Mouse (Mus musculus): ENCODE measurements around the gene Hoxd4.

The Hoxd4 gene

DNA sequence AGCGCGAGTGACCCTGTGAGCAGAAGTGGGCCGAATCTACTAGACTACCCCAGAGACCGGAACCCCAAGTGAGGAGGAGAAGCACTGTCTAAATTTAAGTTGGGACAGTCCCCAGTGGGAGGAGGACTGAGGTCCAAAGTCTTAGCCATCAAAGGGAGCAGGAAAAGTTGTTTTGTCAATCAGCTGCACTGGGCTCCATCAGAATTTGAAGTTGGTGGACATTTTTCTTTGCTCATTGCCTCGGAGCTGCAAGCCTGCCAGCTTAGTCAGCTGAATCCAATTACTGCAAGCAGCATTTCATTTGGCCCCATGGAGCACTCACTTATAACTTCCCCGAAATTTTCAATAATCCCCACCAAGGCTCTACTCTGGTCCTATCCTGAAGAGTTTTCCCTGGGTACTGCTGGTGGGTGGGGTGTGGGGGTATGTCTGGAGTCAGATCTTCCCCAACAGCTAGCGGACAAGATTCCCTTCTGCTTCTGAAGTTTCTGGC, 25.9 kb downstream of the Hoxd4 start:
- in situ Hi-C loops (cut with MboI; ENCODE audit: low sequenced_read_pairs): no loop called here

DNA sequence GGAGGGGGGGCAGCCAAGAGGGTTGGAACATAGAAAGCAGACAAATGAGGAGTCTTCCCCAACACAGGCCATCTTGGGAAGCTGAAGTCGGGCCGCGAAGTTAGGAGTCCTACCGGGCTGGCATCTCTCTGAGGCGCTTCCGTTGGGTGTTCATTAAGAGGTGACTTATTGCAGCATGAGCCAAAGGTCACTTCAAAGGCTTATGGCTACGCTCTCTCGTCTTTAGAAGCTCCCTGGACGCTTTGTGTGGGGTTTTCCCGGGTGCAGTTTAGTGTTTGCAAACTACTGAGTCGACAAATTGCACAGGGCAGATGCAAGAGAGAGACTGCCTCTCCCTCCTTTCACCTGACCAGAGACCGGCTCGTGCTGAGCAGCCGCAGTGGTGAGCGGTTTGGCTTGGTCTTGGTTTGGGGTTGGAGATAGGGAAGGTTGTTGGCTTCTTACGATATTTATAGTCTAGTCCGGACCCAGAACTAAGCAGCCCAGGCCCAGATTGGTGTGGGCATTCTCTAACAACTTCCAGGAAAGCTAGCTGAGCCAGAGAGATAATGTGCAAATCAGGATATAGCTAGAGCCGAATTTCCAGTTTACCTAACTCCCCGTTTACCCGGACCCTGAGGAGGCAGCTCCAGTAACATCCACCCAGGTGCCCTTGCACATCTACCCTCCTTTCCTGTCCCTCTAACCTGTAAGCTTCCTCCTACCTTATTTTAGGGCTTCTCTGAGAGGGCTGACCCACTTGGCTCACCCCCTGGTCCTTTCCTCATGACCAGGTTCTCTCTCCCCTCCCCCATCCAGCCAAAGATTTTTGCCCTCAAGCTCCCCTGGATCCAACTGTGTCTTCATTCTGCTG, 27.1 kb downstream of the Hoxd4 start:
- in situ Hi-C loops (cut with MboI; ENCODE audit: low sequenced_read_pairs): no loop called here

DNA sequence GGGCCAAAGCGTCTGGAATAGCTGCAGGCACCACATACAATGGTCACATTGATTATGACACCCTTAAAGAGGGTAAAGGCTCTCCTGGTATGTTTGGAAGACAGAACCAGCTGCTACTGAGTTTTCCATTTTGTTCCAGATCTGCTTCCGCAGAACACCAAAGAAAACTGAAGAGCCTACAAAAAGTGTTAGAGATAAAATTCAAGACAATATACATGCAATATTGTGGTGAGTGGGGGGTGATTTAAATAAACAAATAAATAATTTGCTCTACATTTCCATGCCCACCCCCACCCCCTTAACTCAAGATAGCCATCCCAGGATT, 27.7 kb downstream of the Hoxd4 start:
- in situ Hi-C loops (cut with MboI; ENCODE audit: low sequenced_read_pairs): no loop called here

DNA sequence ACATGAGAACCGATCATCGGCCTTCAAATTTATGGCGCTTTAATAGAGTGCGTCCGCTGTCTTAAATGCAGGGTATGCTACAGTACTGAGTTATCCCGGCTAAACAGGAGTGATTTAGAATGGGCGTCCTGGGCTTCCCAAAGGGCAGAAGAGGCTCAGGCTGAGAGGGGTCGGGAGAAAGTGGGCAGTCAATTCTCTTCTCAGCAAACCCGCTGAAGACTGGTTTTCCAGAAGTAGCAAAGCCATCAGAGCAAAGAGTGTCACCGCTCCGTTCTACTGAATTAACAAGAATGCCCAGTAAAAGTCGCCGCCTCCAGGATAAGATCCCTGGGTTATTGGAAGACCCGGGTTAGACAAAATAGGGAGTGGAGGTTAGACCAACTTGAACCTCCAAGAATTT, 28.1 kb downstream of the Hoxd4 start:
- in situ Hi-C loops (cut with MboI; ENCODE audit: low sequenced_read_pairs): no loop called here

DNA sequence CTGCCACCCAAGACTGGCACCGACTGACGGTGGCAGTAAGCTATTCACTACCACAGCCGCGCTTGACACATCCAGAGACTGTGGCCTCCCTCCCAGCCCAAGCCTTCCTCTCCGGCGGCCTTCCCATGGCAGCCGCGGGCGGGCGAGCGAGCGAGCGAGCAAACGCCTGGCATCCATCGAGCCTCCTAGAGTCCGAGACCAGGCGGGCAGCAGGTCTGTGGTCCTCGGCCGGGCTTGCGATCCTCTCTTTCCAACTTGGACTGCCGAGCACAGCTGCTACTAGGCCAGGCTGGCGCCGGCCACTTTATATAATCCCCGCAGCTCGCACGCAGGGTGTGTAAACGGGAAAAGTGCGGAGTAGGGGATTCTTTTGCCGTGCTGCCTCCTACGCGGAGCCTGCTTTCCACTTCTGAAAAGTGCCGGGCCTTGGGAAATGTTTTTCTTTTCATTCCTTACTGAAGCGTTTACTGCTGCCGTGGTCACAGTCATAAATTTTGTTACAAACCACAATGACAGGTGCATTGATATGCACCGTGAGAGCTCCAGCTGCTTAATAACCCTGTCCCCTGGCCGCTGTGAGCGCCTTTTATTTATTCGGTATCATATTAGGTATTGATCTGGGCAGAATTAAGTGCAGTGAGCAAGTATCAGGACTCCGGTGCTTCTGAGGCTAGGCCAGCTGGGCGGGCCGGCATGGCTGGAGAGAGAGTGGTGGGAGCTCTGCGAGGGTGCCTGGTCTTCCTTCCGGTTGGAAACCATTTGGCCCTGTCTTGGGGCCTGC, 28.8 kb downstream of the Hoxd4 start:
- in situ Hi-C loops (cut with MboI; ENCODE audit: low sequenced_read_pairs): no loop called here

DNA sequence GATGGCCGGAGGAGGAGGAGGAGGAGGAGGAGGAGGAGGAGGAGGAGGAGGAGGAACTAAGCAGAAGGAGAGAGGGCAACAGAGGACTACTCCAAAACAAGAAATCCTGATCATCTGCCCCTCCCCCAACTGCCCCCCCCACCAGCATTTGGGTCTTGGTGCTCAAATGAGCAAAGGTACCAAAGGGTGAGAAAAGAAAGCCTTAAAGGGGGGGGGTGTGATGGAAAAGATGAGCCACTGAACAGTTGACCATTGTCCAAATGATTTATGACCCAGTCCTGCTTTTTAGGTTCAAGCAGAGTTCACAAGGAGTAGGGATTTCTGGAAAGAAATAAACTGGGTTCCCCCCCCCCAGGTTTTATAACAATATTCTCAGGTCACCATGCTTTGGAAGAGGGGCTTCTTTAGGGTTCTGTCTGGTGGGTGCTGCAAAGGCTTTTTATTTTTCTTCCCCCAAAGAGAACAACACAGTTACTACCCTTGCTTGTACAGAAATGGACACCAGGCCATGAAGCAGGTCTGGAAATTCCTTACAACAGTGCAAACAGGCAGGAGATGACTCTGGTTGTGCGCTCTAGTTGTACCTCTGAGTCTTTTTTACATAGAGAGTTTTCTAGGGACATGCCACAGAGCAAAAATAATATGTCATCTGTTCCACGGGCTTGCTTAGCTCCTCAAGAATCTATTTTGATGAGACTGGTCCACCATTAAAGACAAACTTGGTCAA, 29.7 kb downstream of the Hoxd4 start:
- in situ Hi-C loops (cut with MboI; ENCODE audit: low sequenced_read_pairs): no loop called here

DNA sequence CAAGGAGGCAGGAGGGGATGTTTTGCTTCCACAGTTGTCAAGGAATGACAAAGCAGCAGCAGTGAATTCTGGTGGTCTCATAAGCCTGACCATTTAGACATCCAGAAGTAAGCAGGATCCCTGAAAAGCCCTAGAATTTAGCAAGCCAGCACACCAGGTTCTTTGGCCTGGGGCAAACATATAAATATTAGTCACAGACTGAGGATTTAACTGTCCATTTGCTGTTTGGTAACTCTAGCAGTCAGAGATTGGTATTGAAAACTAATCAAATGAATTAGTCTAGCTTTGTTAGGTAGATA, 30.2 kb downstream of the Hoxd4 start:
- in situ Hi-C loops (cut with MboI; ENCODE audit: low sequenced_read_pairs): no loop called here

DNA sequence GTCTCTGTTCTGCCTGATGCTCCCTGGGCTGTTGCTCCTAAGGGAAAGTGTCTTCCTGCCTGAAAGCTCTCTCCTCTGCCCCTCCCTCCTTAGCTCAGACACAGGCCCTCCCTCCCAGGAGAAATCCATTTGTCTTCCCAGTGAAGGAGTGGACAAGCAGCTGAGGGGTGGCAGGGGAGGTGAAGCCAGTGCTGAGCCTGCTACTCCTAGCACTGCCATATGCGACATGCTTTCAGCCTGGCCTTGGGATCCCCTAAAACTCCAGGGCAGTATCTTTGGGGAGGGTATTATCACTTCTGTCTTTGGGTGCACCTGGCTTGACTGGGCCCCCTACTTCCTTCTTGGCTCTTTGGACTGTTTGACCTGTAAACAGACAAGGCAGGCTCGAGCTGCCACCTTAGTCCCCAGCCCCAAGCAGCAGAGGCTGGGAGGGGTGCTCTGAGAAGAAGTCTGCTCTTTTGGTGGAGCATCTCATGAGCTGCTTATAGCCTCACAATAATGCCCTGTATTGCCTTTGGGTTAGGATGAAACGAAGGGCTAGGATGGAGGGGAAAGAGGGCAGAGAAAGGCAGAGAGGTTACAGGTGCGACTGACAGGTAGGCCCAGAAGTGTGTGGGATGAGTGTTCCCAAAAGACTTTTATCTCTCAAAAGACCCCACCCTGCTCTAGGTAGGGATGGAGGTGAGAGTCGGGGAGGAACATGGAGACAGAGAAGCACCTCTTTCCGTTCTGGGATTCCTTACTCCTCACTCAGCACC, 34.0 kb downstream of the Hoxd4 start:
- in situ Hi-C loops (cut with MboI; ENCODE audit: low sequenced_read_pairs): no loop called here

DNA sequence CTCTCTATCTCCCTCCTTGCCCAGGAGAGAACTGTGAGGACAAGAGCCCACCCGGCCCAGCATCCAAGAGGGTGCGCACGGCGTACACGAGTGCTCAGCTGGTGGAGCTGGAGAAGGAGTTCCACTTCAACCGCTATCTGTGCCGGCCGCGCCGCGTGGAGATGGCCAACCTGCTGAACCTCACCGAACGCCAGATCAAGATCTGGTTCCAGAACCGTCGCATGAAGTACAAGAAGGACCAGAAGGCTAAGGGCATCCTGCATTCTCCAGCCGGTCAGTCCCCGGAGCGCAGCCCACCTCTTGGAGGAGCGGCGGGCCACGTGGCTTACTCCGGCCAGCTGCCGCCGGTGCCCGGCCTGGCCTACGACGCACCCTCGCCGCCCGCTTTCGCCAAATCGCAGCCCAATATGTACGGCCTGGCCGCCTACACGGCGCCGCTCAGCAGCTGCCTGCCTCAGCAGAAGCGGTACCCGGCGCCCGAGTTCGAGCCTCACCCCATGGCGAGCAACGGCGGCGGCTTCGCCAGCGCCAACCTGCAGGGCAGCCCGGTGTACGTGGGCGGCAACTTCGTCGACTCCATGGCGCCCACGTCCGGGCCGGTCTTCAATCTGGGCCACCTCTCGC, 34.7 kb downstream of the Hoxd4 start:
- in situ Hi-C loops (cut with MboI; ENCODE audit: low sequenced_read_pairs): no loop called here

DNA sequence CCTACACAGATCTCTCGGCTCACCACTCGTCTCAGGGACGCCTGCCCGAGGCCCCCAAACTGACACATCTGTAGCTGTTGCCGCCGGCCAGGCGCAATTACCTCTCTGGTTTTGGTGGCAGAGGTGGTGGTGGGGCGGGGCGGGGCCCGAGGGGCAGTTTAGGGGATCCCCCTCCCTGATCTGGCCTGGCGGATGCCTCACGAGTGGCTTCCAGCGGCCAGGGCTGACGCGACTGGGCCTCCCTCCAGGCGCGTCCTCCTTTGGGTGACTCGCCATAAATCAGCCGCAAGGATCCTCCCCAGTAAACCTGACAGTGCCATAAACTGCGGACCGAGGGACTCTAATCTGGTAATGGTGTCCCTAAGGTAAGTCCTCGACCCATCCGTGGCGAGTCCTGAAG, 35.3 kb downstream of the Hoxd4 start:
- in situ Hi-C loops (cut with MboI; ENCODE audit: low sequenced_read_pairs): no loop called here

DNA sequence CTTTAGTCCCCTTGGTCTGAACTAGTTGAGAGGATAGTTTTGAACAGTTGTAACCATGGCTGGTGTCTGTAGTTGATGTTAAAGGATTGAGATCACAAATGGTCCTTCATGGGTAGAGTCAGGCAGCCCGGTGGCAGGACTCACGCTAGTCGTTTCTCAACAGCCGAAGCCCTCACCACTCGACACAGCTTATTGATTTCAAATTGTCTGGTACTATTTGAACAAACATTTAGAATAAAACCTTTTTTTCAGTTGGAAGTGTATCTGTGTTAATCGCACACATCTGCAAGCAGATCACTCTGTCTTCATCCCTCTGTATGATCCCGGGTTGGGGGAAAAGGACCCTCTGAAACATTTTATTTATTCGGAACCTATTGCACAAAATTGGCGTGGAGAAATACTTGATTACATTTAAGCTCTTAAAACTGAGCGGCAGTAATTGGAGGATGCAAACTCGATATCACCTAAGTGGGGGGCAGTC, 36.0 kb downstream of the Hoxd4 start:
- in situ Hi-C loops (cut with MboI; ENCODE audit: low sequenced_read_pairs): no loop called here

DNA sequence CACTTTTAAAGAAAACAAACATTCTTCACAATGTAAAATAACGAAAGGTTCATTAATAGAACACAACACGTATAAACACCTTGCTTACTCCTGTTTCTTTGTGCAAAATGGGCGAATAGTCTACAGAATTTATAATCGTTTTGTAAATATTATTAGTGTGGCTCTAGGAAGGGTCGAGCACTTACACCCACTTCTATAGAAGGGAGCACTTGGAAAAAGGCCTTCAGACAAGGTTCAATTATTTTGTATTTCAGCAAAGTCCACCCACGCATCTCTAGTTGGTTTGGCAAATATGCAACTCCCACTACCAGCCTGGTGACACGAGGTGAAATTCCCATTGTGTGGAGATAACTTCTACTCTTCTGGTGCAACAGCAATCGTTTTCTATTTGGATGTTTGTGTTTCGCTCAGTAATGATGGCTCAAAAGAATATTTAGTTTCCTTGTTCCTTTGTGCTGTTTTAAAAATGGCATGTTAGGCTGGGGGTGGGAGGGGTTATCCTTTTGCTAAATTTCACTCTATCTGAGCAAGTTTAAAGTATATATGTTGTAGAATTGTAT, 36.8 kb downstream of the Hoxd4 start:
- in situ Hi-C loops (cut with MboI; ENCODE audit: low sequenced_read_pairs): no loop called here

DNA sequence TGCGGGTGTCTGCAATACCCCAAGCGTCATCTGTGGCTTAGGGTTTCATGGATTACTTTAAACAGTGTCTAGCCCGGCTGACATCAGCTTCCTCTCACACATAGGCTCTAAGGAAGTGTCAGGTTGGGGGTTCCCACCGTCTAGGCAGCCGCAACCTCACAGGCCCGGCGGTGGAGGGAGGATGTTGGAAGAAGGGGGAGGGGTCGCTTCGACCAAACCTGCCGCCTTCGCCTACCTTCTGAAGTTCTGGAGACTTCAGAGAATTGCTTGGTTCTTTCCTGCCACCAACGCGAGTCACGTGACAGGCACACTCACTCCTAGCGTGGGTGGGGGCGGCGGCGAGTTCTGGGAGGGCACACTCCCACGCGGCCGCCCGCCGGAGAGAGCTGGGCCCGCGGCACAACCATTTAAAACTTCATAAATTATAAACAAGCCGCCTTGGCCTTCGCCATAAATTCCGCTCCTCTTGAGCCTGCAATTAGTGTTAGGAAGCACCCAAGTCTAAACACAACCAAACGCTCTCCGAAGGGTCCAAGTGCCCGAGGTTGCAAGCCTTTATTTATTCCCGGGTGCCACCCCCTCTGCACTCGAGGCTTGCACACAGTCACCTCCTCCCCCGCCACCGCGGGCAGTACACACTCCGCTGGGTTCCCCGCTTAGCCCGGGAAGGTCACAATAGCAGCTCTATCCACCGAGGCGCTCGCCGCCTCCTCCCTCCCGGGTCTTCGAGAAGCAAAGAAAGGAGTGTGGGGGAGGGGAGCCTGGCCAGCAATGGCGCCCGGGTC, 37.8 kb downstream of the Hoxd4 start:
- in situ Hi-C loops (cut with MboI; ENCODE audit: low sequenced_read_pairs): no loop called here

DNA sequence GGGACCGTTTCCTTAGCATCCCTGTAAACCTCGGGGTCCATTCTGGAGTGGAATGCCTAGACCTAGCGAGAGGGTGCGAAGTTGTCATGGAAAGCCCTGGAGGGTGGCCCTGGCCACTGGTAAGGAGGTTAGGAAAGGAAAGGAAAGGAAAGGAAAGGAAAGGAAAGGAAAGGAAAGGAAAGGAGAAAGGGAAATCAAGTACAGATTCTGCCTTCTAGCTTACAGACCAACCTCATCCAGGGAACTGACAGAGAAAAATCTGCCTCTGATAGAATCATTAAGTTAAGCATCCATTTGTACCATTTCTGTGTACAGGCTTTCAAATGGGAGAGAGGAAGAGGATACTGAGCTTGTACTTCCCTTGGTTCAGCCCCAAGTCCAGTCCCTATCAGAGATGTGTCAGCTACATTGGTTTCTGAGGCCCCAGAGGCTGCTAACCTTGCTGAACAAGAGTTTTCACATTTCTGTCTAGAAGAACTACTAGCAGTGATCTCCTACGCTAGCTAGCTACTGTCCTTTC, 39.1 kb downstream of the Hoxd4 start:
- in situ Hi-C loops (cut with MboI; ENCODE audit: low sequenced_read_pairs): no loop called here

DNA sequence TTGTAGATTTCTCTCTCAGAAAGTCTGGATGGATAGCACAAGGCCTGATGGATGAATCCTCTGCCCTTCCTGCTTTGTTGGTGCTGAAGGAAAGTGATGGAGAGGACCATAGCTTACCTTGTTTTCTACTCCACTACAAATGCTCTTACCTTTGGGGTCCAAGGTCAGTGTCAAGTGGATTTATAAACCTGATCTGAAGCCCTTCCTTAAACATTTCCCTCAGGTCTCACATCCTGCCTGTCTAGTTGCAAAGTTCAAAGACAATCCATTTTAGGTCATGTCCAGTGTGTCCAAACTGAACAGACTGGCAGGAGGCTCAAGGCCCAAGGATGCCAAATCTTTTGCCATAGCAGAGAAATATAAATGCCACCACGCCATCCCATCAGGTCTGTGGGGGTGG, 40.1 kb downstream of the Hoxd4 start:
- in situ Hi-C loops (cut with MboI; ENCODE audit: low sequenced_read_pairs): no loop called here

DNA sequence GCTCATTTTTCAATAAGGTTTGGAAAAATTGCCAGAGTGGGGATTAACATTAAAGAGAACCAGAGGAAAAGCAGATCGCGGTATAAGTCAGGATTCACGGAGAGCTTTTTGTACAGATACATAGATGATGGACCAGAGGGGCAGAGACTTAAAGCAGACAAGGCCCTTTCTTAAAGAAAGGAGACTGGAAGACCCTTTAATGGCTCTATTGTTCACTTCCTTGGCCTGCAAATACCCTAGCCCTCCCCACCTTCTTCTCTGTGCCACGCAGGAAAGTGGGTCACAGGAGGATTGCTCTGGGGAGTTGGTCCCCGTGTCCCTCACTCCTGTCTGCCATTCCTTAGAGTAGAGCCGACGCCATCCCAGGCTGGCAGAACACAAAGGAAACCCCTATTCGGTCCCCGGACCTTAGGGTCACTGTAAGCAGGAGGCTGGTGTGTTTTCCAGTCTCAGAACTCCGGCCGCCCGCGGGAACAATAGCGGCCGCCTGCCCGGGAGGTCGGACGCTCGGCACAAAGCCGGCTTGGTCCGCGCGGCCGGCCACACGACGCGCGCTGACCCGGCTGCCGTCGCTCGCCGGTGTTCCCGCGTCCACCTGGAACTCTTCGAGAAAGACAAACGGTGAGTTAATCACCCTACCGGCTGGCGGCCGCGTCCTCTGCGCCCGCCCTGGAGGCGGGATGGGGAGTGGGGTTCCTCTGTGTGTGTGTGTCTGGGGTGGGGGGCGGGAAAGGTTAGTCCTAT, 40.9 kb downstream of the Hoxd4 start:
- in situ Hi-C loops (cut with MboI; ENCODE audit: low sequenced_read_pairs): no loop called here

DNA sequence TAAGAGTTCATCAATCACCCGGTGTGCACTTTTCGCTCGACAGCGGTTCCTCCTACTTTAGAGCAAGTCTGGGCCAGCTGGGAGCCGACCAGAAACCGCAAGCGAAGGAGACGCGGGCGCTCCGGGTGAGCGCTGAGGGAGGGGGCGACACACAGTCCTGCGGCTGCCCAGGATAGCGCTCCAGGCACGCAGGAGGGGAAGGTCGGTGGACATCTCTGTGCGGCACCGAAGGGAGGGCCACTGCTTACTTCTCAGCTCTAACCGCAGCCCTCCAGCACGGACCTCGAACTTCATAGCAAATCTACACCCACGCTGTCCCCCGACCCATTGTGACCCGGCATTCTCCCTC, 41.4 kb downstream of the Hoxd4 start:
- in situ Hi-C loops (cut with MboI; ENCODE audit: low sequenced_read_pairs): no loop called here

DNA sequence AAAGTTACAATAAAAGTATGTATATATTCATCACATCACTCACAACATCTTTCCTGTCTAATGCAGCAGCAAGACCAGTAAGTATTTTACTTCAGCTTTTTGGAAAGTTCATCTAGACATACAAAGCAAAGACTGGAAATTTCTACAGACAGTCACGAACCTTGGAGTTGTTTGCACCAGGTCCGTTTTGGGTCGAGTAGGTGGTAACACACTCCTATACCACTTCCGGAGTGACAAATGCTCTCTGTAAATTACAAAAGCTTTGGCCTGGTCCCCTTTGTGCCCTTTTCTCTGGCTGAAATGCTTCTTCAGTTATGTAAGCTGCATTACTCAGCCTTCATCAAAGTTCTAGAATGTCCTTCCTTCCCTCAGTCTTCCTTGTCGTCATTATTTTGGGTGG, 42.0 kb downstream of the Hoxd4 start:
- in situ Hi-C loops (cut with MboI; ENCODE audit: low sequenced_read_pairs): no loop called here

DNA sequence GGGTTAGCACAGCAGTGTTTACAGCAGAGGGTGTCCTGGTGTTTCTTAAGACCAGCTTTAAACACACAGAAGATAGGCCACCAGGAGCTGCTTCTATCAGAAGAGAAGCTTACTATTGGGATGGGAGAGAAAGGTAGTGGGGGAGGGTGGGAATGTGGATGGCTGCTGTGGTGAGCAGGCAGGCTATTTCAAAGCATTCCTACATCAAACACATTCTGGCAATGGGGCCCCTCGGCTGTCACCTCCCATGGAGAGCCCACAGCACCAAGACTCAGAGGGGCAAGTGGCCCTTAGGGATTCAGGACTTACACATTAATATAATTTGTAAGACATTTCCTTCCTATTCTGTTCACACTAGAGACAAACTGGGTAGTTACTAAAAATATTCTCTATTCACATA, 48.4 kb downstream of the Hoxd4 start:
- in situ Hi-C loops (cut with MboI; ENCODE audit: low sequenced_read_pairs): no loop called here

Measured in CH12F3 (cell line).